Mouse (Mus musculus): ENCODE results near the gene Inf2.

Inf2 gene

GRCm38 (mm10) chr12:112660576-112661326 lies 72.2 kb downstream of the Inf2 start:
- no peak for DNase-seq (ENCODE audit: low spot score)

GRCm38 (mm10) chr12:112661327-112661605 lies 72.7 kb downstream of the Inf2 start:
- no peak for DNase-seq (ENCODE audit: low spot score)

- no peak for DNase-seq (ENCODE audit: low spot score)
These were observed 73.3 kb downstream of the Inf2 start for GRCm38 (mm10) chr12:112661851-112662250.

- DNase-seq (ENCODE audit: low spot score) = no peak
These were observed 74.7 kb downstream of the Inf2 start for GRCm38 (mm10) chr12:112663303-112663702.

GRCm38 (mm10) chr12:112663716-112664115 lies 75.1 kb downstream of the Inf2 start:
- DNase-seq (ENCODE audit: low spot score) = no peak

GRCm38 (mm10) chr12:112664124-112664523 lies 75.5 kb downstream of the Inf2 start:
- DNase-seq (ENCODE audit: low spot score) = no peak

GRCm38 (mm10) chr12:112664656-112665055 lies 76.1 kb downstream of the Inf2 start:
- DNase-seq (ENCODE audit: low spot score) = no peak

Data from left cerebral cortex, adult 11 months (tissue).